Mouse (Mus musculus) retina, postnatal 7 days (tissue): ENCODE data around the gene Steap2.

Source experiments
- DNase-seq: peaks from one replicate; pipeline ENCODE4 v3.0.0-alpha.2; 2012; ENCODE audit warnings: low read depth, low spot score

Gene Steap2

GRCm38 (mm10) chr5:5664371-5664926, 29.9 kb downstream of the Steap2 start:
- no peak for DNase-seq

- DNase-seq: peak; percentile 79
These were observed 30.6 kb downstream of the Steap2 start, which contains the start of gene Cfap69 for GRCm38 (mm10) chr5:5663655-5664370. Gene Cfap69 (minus strand): TSS chr5:5664239.

- DNase-seq: no peak
These were observed 31.3 kb downstream of the Steap2 start for GRCm38 (mm10) chr5:5663057-5663456.

- no peak for DNase-seq
These were observed 35.7 kb downstream of the Steap2 start for GRCm38 (mm10) chr5:5658680-5659079.

GRCm38 (mm10) chr5:5657932-5658331, 36.4 kb downstream of the Steap2 start:
- DNase-seq: no peak

GRCm38 (mm10) chr5:5648817-5649569, 45.4 kb downstream of the Steap2 start:
- no peak for DNase-seq

- DNase-seq: no peak
These were observed 48.2 kb downstream of the Steap2 start for GRCm38 (mm10) chr5:5646173-5646572.

- no peak for DNase-seq
These were observed 55.9 kb downstream of the Steap2 start for GRCm38 (mm10) chr5:5638496-5638895.

- DNase-seq: no peak
These were observed 68.9 kb downstream of the Steap2 start for GRCm38 (mm10) chr5:5625491-5625890.

GRCm38 (mm10) chr5:5618329-5618728, 76.0 kb downstream of the Steap2 start:
- DNase-seq: no peak
